ENCODE assay signal across 13 mouse cellular contexts in genomic region chr17:5666652-5667051, GRCm38 (mm10).
DNase-seq lines count a peak whose midpoint lies in the region.
"Had no signal": no experiment of that assay in that cellular context is flagged by ENCODE, and none has a peak within 500 bp of the region (broad histone marks: within the 10 kb centered on the region; RNA-seq: fewer than 3 reads in every experiment).

No protein-coding gene starts in this region.

- peak; percentile 9 for DNase-seq in adrenal gland, postnatal 10 days
- DNase-seq in adrenal gland, adult 18-20 months (ENCODE audit: low spot score in 2 of 2), result no peak
- DNase-seq in heart, adult 11 months, result peak; percentile 37
- no peak for DNase-seq in heart, adult 18-20 months
- peak; percentile 17 for DNase-seq in fibroblast of lung, adult 2 months (ENCODE audit: low read depth)
- DNase-seq in ovary, postnatal 14 days (ENCODE audit: low spot score), result no peak
- DNase-seq in retina, postnatal 1 day, result no peak
- DNase-seq: cerebellum, adult 11-12 months; cerebellum, postnatal 10 days; heart, postnatal 10 days; heart, postnatal 4 days; kidney, adult 11 months; kidney, adult 9 months had no signal

Comparison
In these comparisons a context has a peak if more than half of its experiments do, and no peak if none do; other contexts are left out.
1. DNase-seq: peak in adrenal gland, postnatal 10 days (single experiment), heart, adult 11 months (single experiment) and fibroblast of lung, adult 2 months (single experiment); none in adrenal gland, adult 18-20 months (0 of 2), heart, adult 18-20 months (0 of 2), ovary, postnatal 14 days (single experiment) and retina, postnatal 1 day (single experiment).